Mouse (Mus musculus): ENCODE data around the gene Zfp985.
"Not testable (repeated sequence)": the region's sequence is repeated elsewhere in the genome, so short reads cannot be mapped to it uniquely, and the experiment has no call there.

DNA sequence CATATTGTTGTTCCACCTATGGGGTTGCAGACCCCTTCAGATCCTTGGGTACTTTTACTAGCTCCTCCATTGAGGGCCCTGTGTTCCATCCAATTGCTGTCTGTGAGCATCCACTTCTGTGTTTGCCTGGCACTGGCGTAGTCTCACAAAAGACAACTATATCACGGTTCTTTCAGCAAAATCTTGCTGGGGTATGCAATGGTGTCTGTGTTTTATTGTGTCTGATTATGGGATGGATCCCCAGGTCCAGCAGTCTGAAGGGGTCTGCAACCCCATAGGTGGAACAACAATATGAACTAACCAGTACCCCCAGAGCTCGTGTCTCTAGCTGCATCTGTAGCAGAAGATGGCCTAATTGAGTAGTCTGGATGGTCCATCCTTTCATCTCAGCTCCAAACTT lies 41.6 kb downstream of the Zfp985 start:
- not testable (repeated sequence) for TF ChIP-seq CHD2 (IDR thresholded peaks at IDR 0.05; ENCODE audit: low read depth, low read length); ZNF384 (IDR thresholded peaks at IDR 0.05; ENCODE audit: low read depth, low read length); HCFC1 (IDR thresholded peaks at IDR 0.05; ENCODE audit: borderline replicate concordance, insufficient read depth, low read length); ZC3H11A (IDR thresholded peaks at IDR 0.05; ENCODE audit: borderline replicate concordance, low read depth, low read length); MAFK (IDR thresholded peaks at IDR 0.05; ENCODE audit: insufficient read depth, low read depth, low read length)

Data from ES-E14 (cell line).